Mouse (Mus musculus): ENCODE results near the gene Nfatc2.

The Nfatc2 gene

GRCm38 (mm10) chr2:168575834-168576233, 25.6 kb downstream of the Nfatc2 start:
- DNase-seq, result no peak

- DNase-seq, result peak in 1 of 2 experiments; percentile 32
Observed at GRCm38 (mm10) chr2:168574934-168575333, 26.5 kb downstream of the Nfatc2 start.

- DNase-seq, result no peak
Observed at GRCm38 (mm10) chr2:168573866-168574265, 27.6 kb downstream of the Nfatc2 start.

- DNase-seq, result no peak
Observed at GRCm38 (mm10) chr2:168571241-168571640, 30.2 kb downstream of the Nfatc2 start.

GRCm38 (mm10) chr2:168565538-168566253, 35.8 kb downstream of the Nfatc2 start:
- DNase-seq, result no peak

GRCm38 (mm10) chr2:168563184-168563583, 38.3 kb downstream of the Nfatc2 start:
- no peak for DNase-seq

GRCm38 (mm10) chr2:168557035-168557434, 44.4 kb downstream of the Nfatc2 start:
- no peak for DNase-seq

GRCm38 (mm10) chr2:168555897-168556670, 45.4 kb downstream of the Nfatc2 start:
- DNase-seq, result no peak

GRCm38 (mm10) chr2:168553541-168553961, 47.9 kb downstream of the Nfatc2 start:
- DNase-seq, result no peak

GRCm38 (mm10) chr2:168552405-168552804, 49.1 kb downstream of the Nfatc2 start:
- DNase-seq, result no peak

- DNase-seq, result no peak
Observed at GRCm38 (mm10) chr2:168551218-168551617, 50.2 kb downstream of the Nfatc2 start.

- no peak for DNase-seq
Observed at GRCm38 (mm10) chr2:168549326-168549725, 52.1 kb downstream of the Nfatc2 start.

- DNase-seq, result no peak
Observed at GRCm38 (mm10) chr2:168548008-168548407, 53.4 kb downstream of the Nfatc2 start.

GRCm38 (mm10) chr2:168545901-168546557, 55.4 kb downstream of the Nfatc2 start:
- DNase-seq, result no peak

- no peak for DNase-seq
Observed at GRCm38 (mm10) chr2:168544102-168544501, 57.4 kb downstream of the Nfatc2 start.

GRCm38 (mm10) chr2:168543026-168543425, 58.4 kb downstream of the Nfatc2 start:
- no peak for DNase-seq

- no peak for DNase-seq
Observed at GRCm38 (mm10) chr2:168541223-168541622, 60.2 kb downstream of the Nfatc2 start.

GRCm38 (mm10) chr2:168539594-168540222, 61.7 kb downstream of the Nfatc2 start:
- no peak for DNase-seq

GRCm38 (mm10) chr2:168539026-168539425, 62.4 kb downstream of the Nfatc2 start:
- no peak for DNase-seq

- no peak for DNase-seq
Observed at GRCm38 (mm10) chr2:168532061-168532833, 69.2 kb downstream of the Nfatc2 start.

GRCm38 (mm10) chr2:168528551-168528950, 72.9 kb downstream of the Nfatc2 start:
- no peak for DNase-seq

GRCm38 (mm10) chr2:168527430-168527792, 74.0 kb downstream of the Nfatc2 start:
- DNase-seq, result no peak

Data from thymus, adult 18-20 months (tissue).